Mouse (Mus musculus): ENCODE data around the gene Plod3.

DNA sequence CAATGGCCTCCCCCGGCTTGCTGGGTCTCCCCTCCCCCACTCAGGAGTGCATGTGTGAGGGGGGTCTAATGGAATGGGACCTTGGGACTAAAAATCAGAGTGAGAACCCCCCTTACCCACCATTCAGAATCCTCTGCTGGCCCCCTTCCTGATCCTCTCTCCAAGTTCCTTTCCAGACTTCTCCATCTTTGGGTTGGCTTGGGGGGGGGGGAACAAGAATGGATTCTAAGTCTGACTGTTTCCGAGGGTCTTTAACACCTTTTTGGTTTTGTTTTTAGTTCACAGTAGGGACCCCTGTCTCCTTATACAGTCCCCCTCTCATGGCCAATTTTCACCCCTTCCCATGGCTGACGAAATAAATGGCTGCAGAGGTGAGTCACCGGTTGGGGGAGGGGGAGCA is 39.3 kb downstream of the Plod3 start, which contains the start of gene Vgf:
- TF ChIP-seq CTCF (IDR thresholded peaks at IDR 0.05; ENCODE audit: low read depth): no peak
- no peak for TF ChIP-seq EP300 (IDR thresholded peaks at IDR 0.05; ENCODE audit: low read depth)
